Mouse (Mus musculus): ENCODE measurements at regions not wholly inside any gene's neighbourhood (a gene's known extent, or its start where the extent isn't known, plus 50 kb on each side); places are given as distances from the start of the nearest gene placed in this dataset.

DNA sequence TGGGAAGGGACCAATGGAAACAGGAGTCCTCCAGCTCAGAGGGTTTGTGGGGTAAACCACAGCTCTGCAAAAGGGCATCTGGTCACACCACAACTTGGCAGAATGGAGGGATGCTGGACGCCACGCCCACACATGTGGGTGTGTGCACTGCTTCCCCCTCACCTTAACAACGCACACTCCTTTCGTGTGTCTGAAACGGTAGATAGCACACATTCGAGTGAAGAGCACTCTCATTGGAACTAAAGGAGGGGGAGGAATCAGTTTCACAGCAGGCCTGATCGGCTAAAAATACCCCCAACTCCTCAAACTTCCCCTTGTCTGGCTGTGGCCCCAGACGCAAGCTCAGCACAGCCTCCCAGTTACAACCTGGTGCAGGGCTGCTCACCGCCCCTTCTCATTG lies 118.3 kb upstream of the Klf14 start:
- no peaks in the 10 kb centered on the region for H3K9me3 ChIP-seq (replicated peaks; ENCODE audit: control insufficient read depth, low read length)
- H3K9ac ChIP-seq (ENCODE audit: low read length) = no peak overlapping the region
- H3K4me2 ChIP-seq (ENCODE audit: low read depth, low read length) = no peak overlapping the region
- H3K27me3 ChIP-seq (ENCODE audit: control insufficient read depth, insufficient read depth, low read length) = no peaks in the 10 kb centered on the region
- 36% methylated on average over 9 of the region's 9 CpGs for WGBS
- H3K27ac ChIP-seq (ENCODE audit: low read length) = no peak overlapping the region; the same call in 1 of the 2 replicates
- ATAC-seq (replicated peaks; ENCODE audit: extremely low read depth, insufficient read depth, low FRiP score) = no peak
- H3K36me3 ChIP-seq (ENCODE audit: control insufficient read depth, insufficient read depth) = no peaks in the 10 kb centered on the region
- H3K4me1 ChIP-seq (ENCODE audit: control insufficient read depth, insufficient read depth, low read length) = peaks cover 39% of the 10 kb centered on the region
- no peak overlapping the region for H3K4me3 ChIP-seq (ENCODE audit: low read length)

DNA sequence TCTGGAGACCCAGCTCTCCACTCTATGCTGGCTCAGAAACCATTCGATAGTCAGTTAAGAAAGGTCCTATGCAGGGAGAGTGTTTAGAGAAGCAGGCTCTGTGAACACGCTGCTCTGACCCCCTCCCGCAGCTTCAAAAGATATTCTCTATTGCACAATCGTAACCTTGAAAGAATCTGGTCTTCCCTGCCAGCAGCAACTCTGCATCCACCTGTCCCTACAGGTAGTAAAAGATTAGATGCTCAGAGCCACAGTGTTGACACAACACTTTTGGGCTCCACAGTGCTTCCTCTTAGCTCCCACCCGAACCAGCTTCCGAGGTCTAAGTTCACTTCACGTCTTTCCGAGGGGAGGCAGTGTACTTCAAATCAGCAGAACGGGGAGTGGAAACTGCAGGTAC lies 118.9 kb upstream of the Klf14 start:
- 70% methylated on average over 9 of the region's 9 CpGs for WGBS
- Histone ChIP-seq H3K4me2 (ENCODE audit: low read depth, low read length) (no peak overlapping the region), H3K4me3 (ENCODE audit: low read length) (no peak overlapping the region), H3K9ac (ENCODE audit: low read length) (no peak overlapping the region), H3K9me3 (replicated peaks; ENCODE audit: control insufficient read depth, low read length) (no peaks in the 10 kb centered on the region), H3K27me3 (ENCODE audit: control insufficient read depth, insufficient read depth, low read length) (no peaks in the 10 kb centered on the region), H3K36me3 (ENCODE audit: control insufficient read depth, insufficient read depth) (no peaks in the 10 kb centered on the region), H3K4me1 (ENCODE audit: control insufficient read depth, insufficient read depth, low read length) (peaks cover 43% of the 10 kb centered on the region), H3K27ac (ENCODE audit: low read length) (no peak overlapping the region; the same call in 1 of the 2 replicates)
- ATAC-seq (replicated peaks; ENCODE audit: extremely low read depth, insufficient read depth, low FRiP score) = no peak

DNA sequence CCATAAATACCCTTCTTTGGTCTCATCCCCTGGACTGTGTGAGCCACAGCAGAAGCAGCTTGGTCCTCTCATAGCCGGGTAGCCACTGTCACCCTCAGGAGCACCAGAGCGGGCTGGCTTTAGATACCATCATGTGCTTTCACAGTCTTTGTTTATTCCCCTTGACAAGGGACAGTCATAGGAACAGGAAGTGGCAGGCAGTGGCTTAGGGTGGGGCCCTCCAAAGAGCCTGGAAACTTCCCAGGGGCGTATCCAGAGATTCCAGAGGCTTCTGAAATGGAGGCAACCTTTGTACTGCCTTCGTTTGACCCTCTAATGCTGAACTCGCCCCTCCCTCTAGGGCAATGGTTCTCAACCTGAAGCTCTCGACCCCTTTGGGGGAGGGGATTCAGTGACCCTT lies 119.5 kb upstream of the Klf14 start:
- Histone ChIP-seq H3K27me3 (ENCODE audit: control insufficient read depth, insufficient read depth, low read length) (no peaks in the 10 kb centered on the region), H3K9ac (ENCODE audit: low read length) (no peak overlapping the region), H3K4me3 (ENCODE audit: low read length) (no peak overlapping the region), H3K9me3 (replicated peaks; ENCODE audit: control insufficient read depth, low read length) (no peaks in the 10 kb centered on the region), H3K27ac (ENCODE audit: low read length) (no peak overlapping the region), H3K36me3 (ENCODE audit: control insufficient read depth, insufficient read depth) (no peaks in the 10 kb centered on the region), H3K4me1 (ENCODE audit: control insufficient read depth, insufficient read depth, low read length) (peaks cover 45% of the 10 kb centered on the region), H3K4me2 (ENCODE audit: low read depth, low read length) (no peak overlapping the region)
- ATAC-seq (replicated peaks; ENCODE audit: extremely low read depth, insufficient read depth, low FRiP score) = no peak
- 66% methylated on average over 6 of the region's 6 CpGs for WGBS

DNA sequence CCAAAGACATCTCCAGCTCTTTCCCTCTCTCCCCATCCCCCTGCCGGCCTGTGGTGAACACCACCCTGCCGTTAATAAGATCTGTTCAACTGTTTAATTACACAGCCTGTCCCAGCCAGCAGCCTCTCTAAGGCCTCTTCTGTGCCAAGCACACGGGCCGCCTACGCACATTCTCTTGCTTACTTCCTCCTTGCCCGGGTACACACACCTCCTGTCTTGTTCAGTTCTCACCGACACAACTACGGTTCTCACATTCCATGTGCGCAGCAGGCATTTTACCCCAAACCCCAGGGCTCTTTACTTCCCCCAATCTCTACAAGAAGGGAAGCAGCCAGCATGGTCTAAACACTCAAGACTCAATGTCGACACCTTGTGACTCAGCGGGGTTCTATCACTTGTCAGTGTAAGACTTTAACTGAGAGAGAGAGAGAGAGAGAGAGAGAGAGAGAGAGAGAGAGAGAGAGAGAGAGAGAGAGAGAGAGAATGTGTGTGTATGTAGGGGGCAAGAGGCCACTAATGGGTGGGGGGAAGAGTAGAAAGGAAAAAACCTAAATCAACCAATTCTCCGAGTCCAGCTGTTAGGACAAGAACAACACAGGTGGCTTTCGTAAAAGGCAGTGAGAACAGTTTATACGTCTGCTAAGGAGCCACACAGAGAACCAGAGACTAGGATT lies 120.8 kb upstream of the Klf14 start:
- no peaks in the 10 kb centered on the region for H3K36me3 ChIP-seq (ENCODE audit: control insufficient read depth, insufficient read depth)
- H3K4me1 ChIP-seq (ENCODE audit: control insufficient read depth, insufficient read depth, low read length) = peaks cover 45% of the 10 kb centered on the region
- no peaks in the 10 kb centered on the region for H3K9me3 ChIP-seq (replicated peaks; ENCODE audit: control insufficient read depth, low read length)
- no peak overlapping the region for H3K4me2 ChIP-seq (ENCODE audit: low read depth, low read length)
- H3K9ac ChIP-seq (ENCODE audit: low read length) = no peak overlapping the region
- ATAC-seq (replicated peaks; ENCODE audit: extremely low read depth, insufficient read depth, low FRiP score) = no peak
- no peak overlapping the region for H3K4me3 ChIP-seq (ENCODE audit: low read length)
- H3K27me3 ChIP-seq (ENCODE audit: control insufficient read depth, insufficient read depth, low read length) = no peaks in the 10 kb centered on the region
- no peak overlapping the region for H3K27ac ChIP-seq (ENCODE audit: low read length)
- 47% methylated on average over 14 of the region's 14 CpGs for WGBS

DNA sequence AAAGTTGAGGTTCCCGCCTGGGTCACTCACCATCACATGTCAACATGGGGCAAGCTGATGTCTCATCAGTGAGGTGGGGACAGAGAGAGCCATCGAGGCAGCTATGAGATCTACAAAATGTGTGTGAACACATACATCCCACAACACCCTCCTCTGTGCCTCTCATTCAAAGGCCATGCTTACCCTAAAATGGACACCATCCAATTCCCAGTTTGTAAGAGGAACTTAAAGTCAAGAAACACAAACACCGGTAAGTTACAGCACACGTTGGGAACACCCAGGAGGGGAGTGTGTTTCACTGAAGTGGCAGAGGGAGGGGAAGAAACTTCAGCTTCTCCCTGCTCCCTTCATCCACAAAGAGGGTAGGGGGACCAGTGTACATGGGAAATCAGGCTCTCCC lies 121.4 kb upstream of the Klf14 start:
- WGBS = 76% methylated on average over 4 of the region's 4 CpGs
- H3K4me1 ChIP-seq (ENCODE audit: control insufficient read depth, insufficient read depth, low read length) = peaks cover 45% of the 10 kb centered on the region

DNA sequence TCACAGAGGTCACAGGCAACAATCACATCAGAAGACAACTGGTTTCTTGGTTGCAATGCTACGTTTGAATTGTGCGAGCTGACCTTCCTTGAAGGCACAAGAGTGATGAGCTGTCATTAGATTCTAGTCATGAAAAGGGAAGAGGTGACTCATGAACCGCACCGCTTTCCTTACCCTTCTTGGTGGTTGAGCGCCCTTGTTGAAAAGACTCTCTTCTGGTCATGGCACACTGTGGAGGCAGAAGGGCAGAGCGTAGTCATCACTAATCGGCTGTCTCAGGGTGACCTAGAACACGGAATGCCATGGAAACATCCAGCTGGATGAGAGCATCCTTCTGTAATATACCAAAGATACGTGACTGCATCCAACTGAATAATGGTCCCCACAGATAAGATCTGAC lies 121.8 kb upstream of the Klf14 start:
- 89% methylated on average over 9 of the region's 9 CpGs for WGBS
- Histone ChIP-seq H3K27ac (ENCODE audit: low read length) (no peak overlapping the region), H3K4me3 (ENCODE audit: low read length) (no peak overlapping the region), H3K4me1 (ENCODE audit: control insufficient read depth, insufficient read depth, low read length) (peaks cover 44% of the 10 kb centered on the region), H3K4me2 (ENCODE audit: low read depth, low read length) (no peak overlapping the region), H3K36me3 (ENCODE audit: control insufficient read depth, insufficient read depth) (no peaks in the 10 kb centered on the region), H3K9ac (ENCODE audit: low read length) (no peak overlapping the region), H3K27me3 (ENCODE audit: control insufficient read depth, insufficient read depth, low read length) (no peaks in the 10 kb centered on the region), H3K9me3 (replicated peaks; ENCODE audit: control insufficient read depth, low read length) (no peaks in the 10 kb centered on the region)
- ATAC-seq (replicated peaks; ENCODE audit: extremely low read depth, insufficient read depth, low FRiP score) = no peak

More for the DNA sequence above, 121.4 kb upstream of the Klf14 start:
- H3K9ac ChIP-seq (ENCODE audit: low read length) = no peak overlapping the region
- no peak overlapping the region for H3K4me2 ChIP-seq (ENCODE audit: low read depth, low read length)
- H3K27me3 ChIP-seq (ENCODE audit: control insufficient read depth, insufficient read depth, low read length) = no peaks in the 10 kb centered on the region
- no peak overlapping the region for H3K27ac ChIP-seq (ENCODE audit: low read length)
- H3K36me3 ChIP-seq (ENCODE audit: control insufficient read depth, insufficient read depth) = no peaks in the 10 kb centered on the region
- ATAC-seq (replicated peaks; ENCODE audit: extremely low read depth, insufficient read depth, low FRiP score) = no peak
- no peak overlapping the region for H3K4me3 ChIP-seq (ENCODE audit: low read length)
- no peaks in the 10 kb centered on the region for H3K9me3 ChIP-seq (replicated peaks; ENCODE audit: control insufficient read depth, low read length)

DNA sequence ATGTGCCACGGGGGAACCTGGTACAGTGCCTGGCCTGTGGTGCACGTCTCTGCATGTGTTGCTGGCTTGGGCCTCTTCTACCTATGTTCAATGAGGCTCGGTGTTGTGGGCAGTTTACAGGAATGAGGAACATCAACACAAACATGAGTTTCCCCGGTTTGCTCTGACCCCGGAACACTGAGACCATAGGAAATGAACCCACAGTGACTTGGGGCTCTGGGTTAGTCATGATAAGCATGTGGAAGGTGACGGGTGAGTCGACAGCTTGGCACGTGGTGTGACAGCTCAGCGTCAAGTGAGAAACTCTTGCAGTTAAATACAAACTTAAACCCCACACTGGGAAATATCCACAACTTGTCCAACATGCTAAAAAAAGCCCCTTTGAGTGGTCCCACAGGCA lies 122.4 kb upstream of the Klf14 start:
- no peak overlapping the region for H3K27ac ChIP-seq (ENCODE audit: low read length)
- H3K4me2 ChIP-seq (ENCODE audit: low read depth, low read length) = no peak overlapping the region
- no peaks in the 10 kb centered on the region for H3K36me3 ChIP-seq (ENCODE audit: control insufficient read depth, insufficient read depth)
- WGBS = 46% methylated on average over 9 of the region's 9 CpGs
- no peak overlapping the region for H3K4me3 ChIP-seq (ENCODE audit: low read length)
- no peak overlapping the region for H3K9ac ChIP-seq (ENCODE audit: low read length)
- no peak for ATAC-seq (replicated peaks; ENCODE audit: extremely low read depth, insufficient read depth, low FRiP score)
- no peaks in the 10 kb centered on the region for H3K27me3 ChIP-seq (ENCODE audit: control insufficient read depth, insufficient read depth, low read length)
- no peaks in the 10 kb centered on the region for H3K9me3 ChIP-seq (replicated peaks; ENCODE audit: control insufficient read depth, low read length)
- peaks cover 39% of the 10 kb centered on the region for H3K4me1 ChIP-seq (ENCODE audit: control insufficient read depth, insufficient read depth, low read length)

DNA sequence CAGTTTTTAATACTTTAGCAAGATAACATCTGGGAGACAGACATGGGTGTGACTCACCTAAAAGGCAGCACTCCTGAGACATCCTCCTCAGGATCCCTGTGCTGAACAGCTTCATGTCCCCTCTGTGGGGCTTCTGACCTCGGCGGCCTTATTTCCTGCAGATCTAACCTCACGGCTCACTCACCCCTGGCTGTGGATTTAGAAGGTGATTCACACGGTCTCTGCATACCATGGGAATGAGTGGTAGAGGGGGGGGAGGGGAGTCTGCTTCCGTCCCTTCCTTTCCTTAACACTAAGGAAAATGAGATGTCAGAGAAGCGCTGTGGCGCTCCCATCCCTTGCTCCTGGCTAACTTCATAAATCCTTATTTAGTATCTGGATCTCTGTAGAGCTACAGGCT lies 123.1 kb upstream of the Klf14 start:
- Histone ChIP-seq H3K27me3 (ENCODE audit: control insufficient read depth, insufficient read depth, low read length) (no peaks in the 10 kb centered on the region), H3K9me3 (replicated peaks; ENCODE audit: control insufficient read depth, low read length) (no peaks in the 10 kb centered on the region), H3K27ac (ENCODE audit: low read length) (no peak overlapping the region), H3K36me3 (ENCODE audit: control insufficient read depth, insufficient read depth) (no peaks in the 10 kb centered on the region), H3K4me2 (ENCODE audit: low read depth, low read length) (no peak overlapping the region), H3K4me1 (ENCODE audit: control insufficient read depth, insufficient read depth, low read length) (peaks cover 32% of the 10 kb centered on the region), H3K9ac (ENCODE audit: low read length) (no peak overlapping the region), H3K4me3 (ENCODE audit: low read length) (no peak overlapping the region)
- no peak for ATAC-seq (replicated peaks; ENCODE audit: extremely low read depth, insufficient read depth, low FRiP score)
- WGBS = 45% methylated on average over 7 of the region's 7 CpGs

DNA sequence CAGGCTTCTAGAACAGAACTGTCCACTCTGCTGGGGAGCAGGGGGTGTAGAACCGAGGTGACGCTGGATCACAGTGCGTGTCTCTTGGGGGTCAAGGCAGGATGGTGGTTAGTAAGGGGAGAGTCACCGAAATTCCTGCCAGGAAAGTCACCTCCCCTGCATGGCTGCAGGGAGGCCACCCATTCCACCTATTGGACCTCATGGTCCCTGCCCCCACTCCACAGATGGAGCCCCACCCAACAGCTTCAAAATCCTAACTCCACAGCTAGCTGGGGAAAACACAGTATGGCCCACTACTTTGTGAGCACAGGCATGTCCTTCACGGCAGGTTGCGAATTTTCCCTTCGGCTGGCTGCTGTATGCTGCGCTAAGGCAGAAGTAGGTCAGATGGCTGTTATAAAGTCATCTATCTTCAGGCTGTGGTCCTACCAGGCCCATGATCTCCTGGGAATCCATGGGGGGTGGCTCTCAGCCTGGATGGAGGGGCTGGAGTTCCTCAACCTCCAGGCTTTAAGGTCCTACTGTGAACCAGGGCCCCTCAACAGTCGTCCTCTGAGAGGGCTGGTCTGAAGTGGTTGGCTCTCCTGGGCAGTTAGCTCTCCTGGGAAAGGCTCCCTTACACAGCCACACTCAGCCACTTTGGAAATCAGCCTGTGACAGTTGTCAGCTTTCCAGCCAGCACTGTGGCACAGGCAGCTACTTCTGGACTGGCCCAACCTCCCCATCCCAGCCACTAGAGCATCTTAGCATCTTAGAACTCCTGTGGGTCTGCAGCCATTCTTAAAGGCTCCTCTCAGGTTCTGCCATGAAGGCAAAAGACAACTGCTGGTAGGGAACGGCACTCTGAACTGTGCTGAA lies 124.0 kb upstream of the Klf14 start:
- Histone ChIP-seq H3K9ac (ENCODE audit: low read length) (no peak overlapping the region), H3K4me1 (ENCODE audit: control insufficient read depth, insufficient read depth, low read length) (peaks cover 25% of the 10 kb centered on the region), H3K27me3 (ENCODE audit: control insufficient read depth, insufficient read depth, low read length) (no peaks in the 10 kb centered on the region), H3K4me2 (ENCODE audit: low read depth, low read length) (no peak overlapping the region), H3K27ac (ENCODE audit: low read length) (peak overlapping the region; percentile 47; the same call in 1 of the 2 replicates), H3K4me3 (ENCODE audit: low read length) (no peak overlapping the region), H3K36me3 (ENCODE audit: control insufficient read depth, insufficient read depth) (no peaks in the 10 kb centered on the region), H3K9me3 (replicated peaks; ENCODE audit: control insufficient read depth, low read length) (no peaks in the 10 kb centered on the region)
- WGBS = 75% methylated on average over 10 of the region's 10 CpGs
- no peak for ATAC-seq (replicated peaks; ENCODE audit: extremely low read depth, insufficient read depth, low FRiP score)

Measured in heart, embryonic 16.5 days (tissue).